ENCODE assay signal across 7 mouse cellular contexts in genomic region chr11:69546423-69547053, GRCm38 (mm10). TPM values are rescaled to one million over a fixed set of nuclear protein-coding genes. Genes with fewer than 3 reads are reported as not detected.
DNase-seq lines count a peak whose midpoint lies in the region; ATAC-seq and TF ChIP-seq lines count a peak whose summit lies in the region.

No protein-coding gene starts in this region.

- H3K4me3 ChIP-seq in embryonic facial prominence, embryonic 14.5 days (ENCODE audit: low read depth, low read length) = peak overlapping the region; percentile 52
- peak overlapping the region; percentile 51 for H3K4me3 ChIP-seq in kidney, embryonic 14.5 days (ENCODE audit: low read length)
- H3K4me3 ChIP-seq in liver, adult 2 months (ENCODE audit: insufficient read depth, low read depth, low read length) = peak overlapping the region; percentile 50
- peak overlapping the region; percentile 51 for H3K4me3 ChIP-seq in stomach, embryonic 14.5 days (ENCODE audit: low read depth, low read length)

- peaks cover 9% of the 10 kb centered on the region; the same call in 1 of the 2 replicates for H3K4me1 ChIP-seq in embryonic facial prominence, embryonic 14.5 days (ENCODE audit: control insufficient read depth, insufficient read depth, low read length)
- peaks cover 9% of the 10 kb centered on the region for H3K4me1 ChIP-seq in kidney, embryonic 14.5 days (ENCODE audit: control insufficient read depth, insufficient read depth, low read length)
- H3K4me1 ChIP-seq in liver, adult 2 months (ENCODE audit: control insufficient read depth, insufficient read depth, low read length) = peaks cover 8% of the 10 kb centered on the region
- 0 out of 2 replicates have a peak, but pooled peaks cover 3% of the 10 kb centered on the region for H3K4me1 ChIP-seq in stomach, embryonic 14.5 days (ENCODE audit: control insufficient read depth, insufficient read depth, low read length)

- H3K9me3 ChIP-seq in embryonic facial prominence, embryonic 14.5 days (ENCODE audit: control insufficient read depth, low read length) = no peaks in the 10 kb centered on the region
- no peaks in the 10 kb centered on the region for H3K9me3 ChIP-seq in kidney, embryonic 14.5 days (ENCODE audit: control insufficient read depth, low read length)
- H3K9me3 ChIP-seq in stomach, embryonic 14.5 days (ENCODE audit: control insufficient read depth, low read depth, low read length) = no peaks in the 10 kb centered on the region

- TF ChIP-seq CTCF in liver, adult 2 months (IDR thresholded peaks at IDR 0.05; ENCODE audit: low read depth, low read length) = peak; percentile 65

- no peaks in the 10 kb centered on the region for H3K36me3 ChIP-seq in embryonic facial prominence, embryonic 14.5 days (ENCODE audit: control insufficient read depth, insufficient read depth, low read length)
- no peaks in the 10 kb centered on the region for H3K36me3 ChIP-seq in kidney, embryonic 14.5 days (ENCODE audit: control insufficient read depth, insufficient read depth, low read length)
- H3K36me3 ChIP-seq in liver, adult 2 months (ENCODE audit: control insufficient read depth, insufficient read depth, low read length) = no peaks in the 10 kb centered on the region
- H3K36me3 ChIP-seq in stomach, embryonic 14.5 days (ENCODE audit: control insufficient read depth, insufficient read depth, low read length) = no peaks in the 10 kb centered on the region

- DNase-seq in adrenal gland, postnatal 4 days (ENCODE audit: low spot score in 2 of 2) = peak; percentile 44 to 59
- DNase-seq in embryonic facial prominence, embryonic 14.5 days (ENCODE audit: low spot score) = peak; percentile 94
- peak; percentile 57 for DNase-seq in heart, adult 9 months (ENCODE audit: low spot score in 2 of 2)
- DNase-seq in liver, adult 2 months (ENCODE audit: extremely low read depth, low read depth, low spot score) = peak; percentile 20
- DNase-seq in naive thymus-derived CD4-positive, alpha-beta T cell, adult 2 months (ENCODE audit: low read depth) = peak; percentile 75

- peak overlapping the region; percentile 86 for H3K27ac ChIP-seq in embryonic facial prominence, embryonic 14.5 days (replicated peaks; ENCODE audit: low read depth, low read length)
- peak overlapping the region; percentile 73 for H3K27ac ChIP-seq in kidney, embryonic 14.5 days (ENCODE audit: low read depth, low read length)
- H3K27ac ChIP-seq in liver, adult 2 months (replicated peaks; ENCODE audit: insufficient read depth, low read depth, low read length) = no peak overlapping the region
- H3K27ac ChIP-seq in stomach, embryonic 14.5 days (ENCODE audit: low read length) = peak overlapping the region; percentile 93

- peak overlapping the region; percentile 82 for H3K4me2 ChIP-seq in embryonic facial prominence, embryonic 14.5 days (ENCODE audit: low read depth, low read length)
- H3K4me2 ChIP-seq in kidney, embryonic 14.5 days (replicated peaks; ENCODE audit: low read depth, low read length) = peak overlapping the region; percentile 91
- H3K4me2 ChIP-seq in stomach, embryonic 14.5 days (replicated peaks; ENCODE audit: low read depth, low read length) = peak overlapping the region; percentile 94

- H3K27me3 ChIP-seq in embryonic facial prominence, embryonic 14.5 days (replicated peaks; ENCODE audit: control insufficient read depth, insufficient read depth, low read length) = no peaks in the 10 kb centered on the region
- no peaks in the 10 kb centered on the region; the same call in 1 of the 2 replicates for H3K27me3 ChIP-seq in kidney, embryonic 14.5 days (ENCODE audit: control insufficient read depth, insufficient read depth, low read length)
- H3K27me3 ChIP-seq in liver, adult 2 months (ENCODE audit: control insufficient read depth, insufficient read depth, low read length) = 0 out of 2 replicates have a peak, but pooled peaks cover 2% of the 10 kb centered on the region
- H3K27me3 ChIP-seq in stomach, embryonic 14.5 days (ENCODE audit: control insufficient read depth, insufficient read depth, low read length) = no peaks in the 10 kb centered on the region

- peak overlapping the region; percentile 73 for H3K9ac ChIP-seq in embryonic facial prominence, embryonic 14.5 days (ENCODE audit: low read depth, low read length)
- peak overlapping the region; percentile 74 for H3K9ac ChIP-seq in kidney, embryonic 14.5 days (ENCODE audit: low read depth, low read length)
- H3K9ac ChIP-seq in liver, adult 2 months (ENCODE audit: low read depth, low read length) = peak overlapping the region; percentile 20
- peak overlapping the region; percentile 50; the same call in 1 of the 2 replicates for H3K9ac ChIP-seq in stomach, embryonic 14.5 days (replicated peaks; ENCODE audit: low read depth, low read length)

- peak; percentile 88 for ATAC-seq in embryonic facial prominence, embryonic 14.5 days (ENCODE audit: low read depth)
- peak; percentile 78 for ATAC-seq in kidney, embryonic 14.5 days (ENCODE audit: low FRiP score, low TSS enrichment)
- ATAC-seq in stomach, embryonic 14.5 days (ENCODE audit: insufficient number of reproducible peaks, insufficient read depth, low FRiP score, low read depth) = peak; percentile 83

- TF ChIP-seq POLR2A in liver, adult 2 months (IDR thresholded peaks at IDR 0.05; ENCODE audit: extremely low read depth, insufficient read depth, low read length) = no peak

- H3K79me2 ChIP-seq in liver, adult 2 months (ENCODE audit: control insufficient read depth, insufficient read depth, low read length) = no peaks in the 10 kb centered on the region

- under 1% methylated on average over 34 of the region's 44 CpGs for WGBS in embryonic facial prominence, embryonic 14.5 days
- WGBS in kidney, embryonic 14.5 days = under 1% methylated on average over 44 of the region's 44 CpGs
- WGBS in liver, adult 2 months = 1% methylated on average over 44 of the region's 44 CpGs
- under 1% methylated on average over 44 of the region's 44 CpGs for WGBS in stomach, embryonic 14.5 days

RNA-seq across cellular contexts. Expression of gene Dnah2, which starts 2.4 kb away (rescaled TPM):
- 1 to 10 TPM; 1.1 to 1.7 TPM for total RNA-seq in adrenal gland, postnatal 4 days (2021)
- 6.2 and 6.5 TPM in 2 replicates for polyA plus RNA-seq in embryonic facial prominence, embryonic 14.5 days (2014; fragmentation: Nextera tagmentation; extraction: Ambion mirVana)
- 0.87 and 1.5 TPM in 2 replicates for polyA plus RNA-seq in kidney, embryonic 14.5 days (2014; fragmentation: Nextera tagmentation; extraction: Ambion mirVana)
- under 0.01 and 0.09 TPM in 2 replicates for total RNA-seq in liver, adult 2 months (2014; rRNA removed)
- polyA plus RNA-seq in liver, adult 2 months (2012; rRNA removed) = 0.02 TPM in 2 replicates
- 1.4 and 2.3 TPM in 2 replicates for polyA plus RNA-seq in stomach, embryonic 14.5 days (2014; fragmentation: Nextera tagmentation; extraction: Ambion mirVana)

RNA-seq across cellular contexts. Expression of gene Efnb3, which starts 13.5 kb away (rescaled TPM):
- total RNA-seq in adrenal gland, postnatal 4 days (2021) = 1 to 10 TPM; 9.4 to 9.6 TPM
- 7.3 and 8.6 TPM in 2 replicates for polyA plus RNA-seq in embryonic facial prominence, embryonic 14.5 days (2014; fragmentation: Nextera tagmentation; extraction: Ambion mirVana)
- polyA plus RNA-seq in kidney, embryonic 14.5 days (2014; fragmentation: Nextera tagmentation; extraction: Ambion mirVana) = 3.9 and 9.0 TPM in 2 replicates
- under 0.01 TPM in 1 of 2 replicates, not detected in the other for total RNA-seq in liver, adult 2 months (2014; rRNA removed)
- polyA plus RNA-seq in liver, adult 2 months (2012; rRNA removed) = 0.11 and 0.17 TPM in 2 replicates
- polyA plus RNA-seq in stomach, embryonic 14.5 days (2014; fragmentation: Nextera tagmentation; extraction: Ambion mirVana) = 5.5 and 5.7 TPM in 2 replicates

RNA-seq across cellular contexts. Expression of gene Wrap53, which starts 33.5 kb away (rescaled TPM):
- total RNA-seq in adrenal gland, postnatal 4 days (2021) = 10 to 100 TPM; 13.0 to 13.1 TPM
- polyA plus RNA-seq in embryonic facial prominence, embryonic 14.5 days (2014; fragmentation: Nextera tagmentation; extraction: Ambion mirVana) = 18.4 and 19.8 TPM in 2 replicates
- polyA plus RNA-seq in kidney, embryonic 14.5 days (2014; fragmentation: Nextera tagmentation; extraction: Ambion mirVana) = 26.9 and 31.9 TPM in 2 replicates
- total RNA-seq in liver, adult 2 months (2014; rRNA removed) = 5.6 and 6.4 TPM in 2 replicates
- 10.7 and 11.2 TPM in 2 replicates for polyA plus RNA-seq in liver, adult 2 months (2012; rRNA removed)
- polyA plus RNA-seq in stomach, embryonic 14.5 days (2014; fragmentation: Nextera tagmentation; extraction: Ambion mirVana) = 22.1 and 23.1 TPM in 2 replicates

RNA-seq across cellular contexts. Expression of gene Trp53, which starts 33.6 kb away (rescaled TPM):
- total RNA-seq in adrenal gland, postnatal 4 days (2021) = 100 to 1,000 TPM in 1 of 2 experiments, 10 to 100 TPM in 1; 92.4 to 101 TPM
- polyA plus RNA-seq in embryonic facial prominence, embryonic 14.5 days (2014; fragmentation: Nextera tagmentation; extraction: Ambion mirVana) = 111 and 133 TPM in 2 replicates
- 214 and 219 TPM in 2 replicates for polyA plus RNA-seq in kidney, embryonic 14.5 days (2014; fragmentation: Nextera tagmentation; extraction: Ambion mirVana)
- total RNA-seq in liver, adult 2 months (2014; rRNA removed) = 3.7 and 6.2 TPM in 2 replicates
- polyA plus RNA-seq in liver, adult 2 months (2012; rRNA removed) = 23.5 and 35.4 TPM in 2 replicates
- polyA plus RNA-seq in stomach, embryonic 14.5 days (2014; fragmentation: Nextera tagmentation; extraction: Ambion mirVana) = 155 and 163 TPM in 2 replicates

RNA-seq across cellular contexts. Expression of gene Atp1b2, which starts 59.2 kb away (rescaled TPM):
- 10 to 100 TPM; 74.6 to 83.4 TPM for total RNA-seq in adrenal gland, postnatal 4 days (2021)
- polyA plus RNA-seq in embryonic facial prominence, embryonic 14.5 days (2014; fragmentation: Nextera tagmentation; extraction: Ambion mirVana) = 15.6 and 17.7 TPM in 2 replicates
- polyA plus RNA-seq in kidney, embryonic 14.5 days (2014; fragmentation: Nextera tagmentation; extraction: Ambion mirVana) = 7.6 and 11.4 TPM in 2 replicates
- 0.18 and 0.20 TPM in 2 replicates for total RNA-seq in liver, adult 2 months (2014; rRNA removed)
- polyA plus RNA-seq in liver, adult 2 months (2012; rRNA removed) = 0.40 and 0.46 TPM in 2 replicates
- polyA plus RNA-seq in stomach, embryonic 14.5 days (2014; fragmentation: Nextera tagmentation; extraction: Ambion mirVana) = 8.8 and 10.0 TPM in 2 replicates

Comparison
In these comparisons a context has a peak if more than half of its experiments do, and no peak if none do; other contexts are left out.
1. DNase-seq: peak in every context shown above with its lines; median percentile 94 in embryonic facial prominence, embryonic 14.5 days; 75 in naive thymus-derived CD4-positive, alpha-beta T cell, adult 2 months; 57 in heart, adult 9 months; 52 in adrenal gland, postnatal 4 days; 20 in liver, adult 2 months.
2. H3K9ac ChIP-seq: peak in every context shown above with its lines; median percentile 74 in kidney, embryonic 14.5 days; 73 in embryonic facial prominence, embryonic 14.5 days; 50 in stomach, embryonic 14.5 days; 20 in liver, adult 2 months.